Mouse (Mus musculus) liver, adult 2 months (tissue): ENCODE results near the gene Notch4.

ENCODE experiments used
- CTCF ChIP-seq: fragments of 200-500 bp; IDR thresholded peaks from 2 replicates; pipeline ENCODE4 v1.5.1; 2011; ENCODE audit warnings: low read depth, low read length, control low read depth
- POLR2A ChIP-seq: fragments of 200-500 bp; IDR thresholded peaks from 2 replicates; pipeline ENCODE4 v1.6.1; 2011; ENCODE audit warnings: low read length, control low read depth; ENCODE audit not compliant: insufficient read depth; ENCODE audit errors: extremely low read depth

- TF ChIP-seq CTCF = no peak
- 0 out of 2 replicates have a peak, but pooled peaks have one; percentile 25 for TF ChIP-seq POLR2A
Measured at GRCm38 (mm10) chr17:34589681-34590101, 25.6 kb downstream of the Notch4 start, which contains the start of gene Gpsm3.
